Mouse (Mus musculus): ENCODE results near the gene Ppcdc. TPM values are rescaled to one million over a fixed set of nuclear protein-coding genes. Genes with fewer than 3 reads are reported as not detected.
"Not testable (repeated sequence)": the region's sequence is repeated elsewhere in the genome, so short reads cannot be mapped to it uniquely, and the experiment has no call there.

Gene Ppcdc
- total RNA-seq, 1 experiment from 2014 or later: 16.2 TPM

DNA sequence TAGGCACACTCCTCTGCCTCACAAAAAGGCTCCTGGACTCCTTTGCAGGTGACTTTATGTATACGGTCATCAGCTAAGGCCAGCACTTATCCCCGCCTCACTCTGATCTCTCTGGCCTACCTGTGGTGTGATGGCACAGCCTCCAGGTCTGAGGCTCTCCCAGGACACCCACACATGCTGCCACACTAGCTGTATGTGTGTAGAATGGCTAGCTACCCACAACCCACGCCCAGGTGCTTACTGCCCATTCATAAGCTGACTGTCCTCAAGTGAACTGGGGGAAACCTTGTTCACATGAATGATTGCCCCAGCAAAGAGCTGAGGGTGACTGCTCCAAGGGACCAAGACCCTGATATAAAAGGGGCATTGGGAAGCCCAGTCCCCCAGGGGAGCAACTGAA is 7.4 kb downstream of the Ppcdc start:
- no peak for ATAC-seq (replicated peaks; ENCODE audit: low read depth, poor library complexity, severe bottlenecking)

- ATAC-seq (replicated peaks; ENCODE audit: low read depth, poor library complexity, severe bottlenecking): no peak
Observed at GRCm38 (mm10) chr9:57431202-57431601, 8.7 kb downstream of the Ppcdc start.

DNA sequence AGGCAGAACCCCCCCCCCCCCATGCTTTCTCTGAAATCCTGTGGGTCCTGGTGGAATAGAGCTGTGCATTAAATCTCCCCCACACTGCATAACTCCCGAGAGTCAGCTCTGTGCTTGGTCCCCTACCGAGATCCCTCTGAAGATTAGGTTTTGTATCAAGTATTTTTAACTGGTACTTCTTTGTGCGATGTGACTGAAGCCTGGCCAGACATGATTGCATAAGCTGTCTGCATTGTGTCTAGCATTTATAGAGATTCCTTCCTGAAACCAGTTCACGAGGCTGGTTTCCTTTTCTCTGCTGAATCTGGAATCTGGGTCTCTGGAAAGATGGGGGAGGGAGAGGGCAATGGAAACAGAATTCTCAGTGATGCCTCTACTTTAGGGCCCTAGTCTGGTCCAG is 11.5 kb downstream of the Ppcdc start:
- ATAC-seq (replicated peaks; ENCODE audit: low read depth, poor library complexity, severe bottlenecking): no peak

- no peak for ATAC-seq (replicated peaks; ENCODE audit: low read depth, poor library complexity, severe bottlenecking)
Observed at GRCm38 (mm10) chr9:57427937-57428336, 12.0 kb downstream of the Ppcdc start.

DNA sequence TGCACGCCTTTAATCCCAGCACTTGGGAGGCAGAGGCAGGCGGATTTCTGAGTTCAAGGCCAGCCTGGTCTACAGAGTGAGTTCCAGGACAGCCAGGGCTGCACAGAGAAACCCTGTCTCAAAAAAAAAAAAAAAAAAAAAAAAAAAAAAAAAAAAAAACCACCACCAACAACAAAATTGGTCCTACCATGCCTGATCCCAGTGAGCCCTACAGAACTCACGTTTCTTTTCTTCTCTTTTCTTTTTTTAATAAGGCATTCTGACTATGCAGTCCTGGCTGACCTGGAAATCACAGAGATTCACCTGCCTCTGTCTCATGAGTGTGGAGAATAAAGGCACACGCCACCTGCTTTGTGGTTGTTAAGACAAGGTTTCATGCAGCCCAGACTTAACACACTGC is 12.8 kb downstream of the Ppcdc start:
- not testable (repeated sequence) for ATAC-seq (replicated peaks; ENCODE audit: low read depth, poor library complexity, severe bottlenecking)

GRCm38 (mm10) chr9:57425116-57425515 is 14.8 kb downstream of the Ppcdc start:
- ATAC-seq (replicated peaks; ENCODE audit: low read depth, poor library complexity, severe bottlenecking): no peak

- ATAC-seq (replicated peaks; ENCODE audit: low read depth, poor library complexity, severe bottlenecking): no peak
Observed at GRCm38 (mm10) chr9:57424066-57424465, 15.9 kb downstream of the Ppcdc start.

DNA sequence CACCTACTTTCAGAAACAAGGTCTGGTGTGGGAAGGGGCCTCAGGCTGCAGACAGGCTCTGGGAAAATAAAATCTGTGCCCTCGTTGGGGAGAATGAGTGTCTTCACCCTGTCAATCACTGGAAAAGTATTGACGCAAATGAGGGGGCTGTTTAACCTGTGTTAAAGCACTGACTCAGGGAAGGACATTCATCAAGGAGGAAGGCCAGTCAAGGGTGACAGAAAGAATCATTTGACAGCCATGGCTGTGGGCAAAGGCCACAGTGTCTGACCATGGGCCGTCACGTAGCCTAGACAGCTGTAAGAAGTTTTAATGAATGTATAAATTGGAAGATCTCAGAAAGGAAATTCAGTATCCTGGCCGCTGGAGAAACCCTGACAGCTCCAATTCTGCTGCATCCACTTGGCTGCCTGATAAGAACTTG is 18.2 kb downstream of the Ppcdc start:
- no peak for ATAC-seq (replicated peaks; ENCODE audit: low read depth, poor library complexity, severe bottlenecking)

GRCm38 (mm10) chr9:57421121-57421571 is 18.8 kb downstream of the Ppcdc start:
- peak; percentile 78 for ATAC-seq (replicated peaks; ENCODE audit: low read depth, poor library complexity, severe bottlenecking)

GRCm38 (mm10) chr9:57420321-57421120 is 19.4 kb downstream of the Ppcdc start:
- ATAC-seq (replicated peaks; ENCODE audit: low read depth, poor library complexity, severe bottlenecking): peak; percentile 84

DNA sequence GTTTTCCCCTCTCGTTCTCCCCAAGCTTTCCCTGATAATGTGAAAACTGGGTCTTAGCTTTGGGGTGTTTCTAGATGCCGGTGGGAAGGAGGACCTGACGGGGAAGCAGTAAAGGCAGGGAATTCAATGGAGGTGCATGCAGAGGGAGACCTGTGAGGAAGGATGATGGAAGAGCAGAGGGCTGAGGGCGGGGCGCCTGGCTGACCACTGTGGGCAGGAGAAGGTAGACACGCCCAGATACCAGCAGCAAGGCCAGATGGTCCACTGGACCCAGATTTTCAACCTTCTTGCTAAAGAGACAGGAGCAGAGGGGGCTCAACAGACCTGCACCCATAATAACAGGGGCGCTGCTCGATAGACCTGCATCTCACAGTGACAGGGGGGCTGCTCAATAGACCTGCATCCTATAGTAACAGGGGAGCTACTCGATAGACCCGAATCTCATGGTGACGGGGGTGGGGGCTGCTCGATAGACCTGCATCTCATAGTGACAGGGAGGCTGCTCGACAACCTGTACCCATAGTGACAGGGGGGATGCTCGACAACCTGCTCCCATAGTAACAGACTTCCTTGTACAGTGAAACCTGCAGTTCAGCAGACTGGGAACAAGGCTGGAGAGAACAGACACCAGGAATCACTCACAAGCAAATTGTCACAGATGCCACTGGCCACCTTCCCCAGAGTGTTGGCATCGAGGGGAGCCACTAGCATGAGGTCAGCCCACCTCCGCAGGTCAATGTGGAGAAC is 20.2 kb downstream of the Ppcdc start:
- no peak for ATAC-seq (replicated peaks; ENCODE audit: low read depth, poor library complexity, severe bottlenecking)

DNA sequence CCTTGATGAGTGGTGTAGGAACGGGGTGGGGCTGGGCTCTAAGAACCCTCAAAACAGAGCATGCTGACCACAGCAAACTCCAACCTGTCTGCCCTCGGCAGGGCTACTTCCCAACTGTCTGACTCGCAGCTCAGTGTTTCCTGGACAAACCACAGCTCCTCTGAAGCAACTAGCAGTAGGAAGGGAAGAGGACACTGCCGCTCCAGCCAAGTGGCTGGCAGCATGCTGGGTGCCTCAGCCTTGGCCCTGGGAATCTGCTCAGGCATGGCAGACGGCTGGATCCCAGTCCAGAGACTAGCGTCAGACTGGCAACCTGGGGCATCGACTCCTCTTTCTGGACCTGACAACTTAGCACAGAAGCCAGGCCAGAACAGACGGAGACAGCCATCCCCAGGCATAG is 22.6 kb downstream of the Ppcdc start:
- no peak for ATAC-seq (replicated peaks; ENCODE audit: low read depth, poor library complexity, severe bottlenecking)

- ATAC-seq (replicated peaks; ENCODE audit: low read depth, poor library complexity, severe bottlenecking): no peak
Observed at GRCm38 (mm10) chr9:57407120-57407905, 32.6 kb downstream of the Ppcdc start.

GRCm38 (mm10) chr9:57406395-57406794 is 33.5 kb downstream of the Ppcdc start:
- ATAC-seq (replicated peaks; ENCODE audit: low read depth, poor library complexity, severe bottlenecking): no peak

- ATAC-seq (replicated peaks; ENCODE audit: low read depth, poor library complexity, severe bottlenecking): peak; percentile 88
Observed at GRCm38 (mm10) chr9:57404036-57404435, 35.9 kb downstream of the Ppcdc start.

GRCm38 (mm10) chr9:57402318-57403251 is 37.3 kb downstream of the Ppcdc start:
- peak; percentile 61; the same call in 1 of the 2 replicates for ATAC-seq (replicated peaks; ENCODE audit: low read depth, poor library complexity, severe bottlenecking)

GRCm38 (mm10) chr9:57398773-57399172 is 41.2 kb downstream of the Ppcdc start:
- ATAC-seq (replicated peaks; ENCODE audit: low read depth, poor library complexity, severe bottlenecking): no peak

GRCm38 (mm10) chr9:57392892-57393291 is 47.0 kb downstream of the Ppcdc start:
- no peak for ATAC-seq (replicated peaks; ENCODE audit: low read depth, poor library complexity, severe bottlenecking)

DNA sequence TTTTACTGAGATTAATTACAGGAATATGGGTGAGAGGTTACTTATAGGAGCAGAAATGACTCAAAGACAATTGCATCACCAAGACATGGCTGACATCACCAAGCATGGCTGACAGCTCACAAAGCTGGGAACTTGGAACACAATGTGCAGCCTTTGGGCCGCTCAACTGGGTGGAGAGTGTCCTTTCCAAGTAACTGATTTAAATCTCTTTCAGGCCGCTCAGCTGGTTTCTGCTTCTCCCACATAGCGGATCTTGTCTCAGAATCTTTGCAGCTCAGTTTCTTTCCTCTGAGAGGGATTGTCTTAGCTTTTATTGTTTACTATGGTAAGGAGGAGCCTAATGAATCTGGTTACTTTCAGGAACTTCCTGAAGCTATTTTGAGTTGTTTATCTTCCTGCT is 49.1 kb downstream of the Ppcdc start:
- ATAC-seq (replicated peaks; ENCODE audit: low read depth, poor library complexity, severe bottlenecking): no peak
